Mouse (Mus musculus) T-helper 2 cell (primary cell): ENCODE data around the gene Sfxn5.

Source experiments
- in situ Hi-C: fragments of 300-600 bp; cut with MboI, MseI; formaldehyde crosslinking; loops from one replicate; pipeline ENCODE4 v1.15.1; 2025; ENCODE audit warnings: high pct_unique_total_duplicates

The Sfxn5 gene

GRCm38 (mm10) chr6:85193381-85194318 lies 139.6 kb downstream of the Sfxn5 start:
- in situ Hi-C loops: no loop called here

- in situ Hi-C loops: no loop called here
These were observed 141.3 kb downstream of the Sfxn5 start for GRCm38 (mm10) chr6:85191751-85192440.

GRCm38 (mm10) chr6:85190671-85191070 lies 142.6 kb downstream of the Sfxn5 start:
- in situ Hi-C loops: no loop called here

GRCm38 (mm10) chr6:85189911-85190591 lies 143.2 kb downstream of the Sfxn5 start:
- in situ Hi-C loops: no loop called here

GRCm38 (mm10) chr6:85189361-85189760 lies 143.9 kb downstream of the Sfxn5 start:
- in situ Hi-C loops: no loop called here

- in situ Hi-C loops: no loop called here
These were observed 144.7 kb downstream of the Sfxn5 start for GRCm38 (mm10) chr6:85188256-85189110.

GRCm38 (mm10) chr6:85187340-85188211 lies 145.6 kb downstream of the Sfxn5 start, which contains the start of gene Emx1:
Gene Emx1 (plus strand): TSS chr6:85187438.
- in situ Hi-C loops: no loop called here

- in situ Hi-C loops: no loop called here
These were observed 146.5 kb downstream of the Sfxn5 start for GRCm38 (mm10) chr6:85186744-85187059.

GRCm38 (mm10) chr6:85186033-85186743 lies 147.0 kb downstream of the Sfxn5 start:
- in situ Hi-C loops: no loop called here

GRCm38 (mm10) chr6:85183951-85184350 lies 149.3 kb downstream of the Sfxn5 start:
- in situ Hi-C loops: no loop called here

- in situ Hi-C loops: no loop called here
These were observed 153.2 kb downstream of the Sfxn5 start for GRCm38 (mm10) chr6:85180036-85180435.

- in situ Hi-C loops: no loop called here
These were observed 153.7 kb downstream of the Sfxn5 start for GRCm38 (mm10) chr6:85179569-85179968.

- in situ Hi-C loops: loop anchor here (25.0 kb wide), 1 partner anchor 247 kb away; the partner anchor contains the start of gene Noto
These were observed 167.7 kb downstream of the Sfxn5 start for GRCm38 (mm10) chr6:85165440-85165921.
